Mouse (Mus musculus) adrenal gland, postnatal 10 days (tissue): ENCODE data around the gene Dhx32. TPM values are rescaled to one million over a fixed set of nuclear protein-coding genes. Genes with fewer than 3 reads are reported as not detected.
"Not testable (repeated sequence)": the region's sequence is repeated elsewhere in the genome, so short reads cannot be mapped to it uniquely, and the experiment has no call there.

Experiments used
- DNase-seq: peaks from one replicate; pipeline ENCODE4 v3.0.0; 2021; ENCODE audit warnings: mixed read lengths
- total RNA-seq, 2 experiments: library from RNA; stranded (reverse); gene quantifications; 2 replicates each; pipeline ENCODE4 v1.2.3; 2021

Gene Dhx32
- total RNA-seq, 2 experiments from 2014 or later, result 35.6 to 46.8 TPM

DNA sequence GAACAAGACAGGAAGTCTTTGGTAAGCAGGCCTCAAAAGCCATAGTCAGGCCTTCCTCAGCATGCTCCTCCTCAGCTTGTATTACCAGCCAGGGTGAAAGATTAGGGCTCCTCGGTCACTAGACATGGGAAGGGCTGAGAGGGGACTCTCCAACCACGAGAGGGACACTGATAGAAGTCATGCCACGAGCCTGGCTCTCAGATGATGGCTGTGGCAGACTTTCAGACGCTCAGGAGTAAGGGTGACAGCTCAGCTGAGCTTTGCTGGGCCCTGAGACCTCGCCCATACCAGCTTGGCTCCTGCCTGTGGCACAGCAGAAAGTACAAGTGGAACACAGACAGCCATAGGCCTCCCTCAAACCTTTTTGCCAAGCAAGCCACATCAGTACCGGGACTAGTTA, 55.5 kb downstream of the Dhx32 start:
- no peak for DNase-seq

DNA sequence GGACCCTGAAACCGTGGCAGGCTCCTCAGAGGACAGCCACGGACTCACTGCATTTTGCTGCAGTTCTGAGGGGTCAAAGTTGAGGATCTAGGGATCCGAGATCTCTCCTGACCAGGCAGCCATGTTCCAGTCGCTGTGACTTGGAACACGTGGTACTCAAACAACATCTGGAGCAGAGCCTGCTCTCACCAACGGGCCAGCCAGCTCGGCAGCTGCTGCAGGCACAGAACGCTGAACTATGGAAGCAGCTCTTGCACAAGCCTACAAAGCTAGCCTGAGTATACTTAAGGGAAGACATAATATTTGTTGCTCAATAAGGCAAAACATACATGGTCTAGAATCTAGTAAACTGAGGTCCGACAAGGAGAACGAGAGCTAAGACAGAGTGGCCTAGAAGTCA, 57.0 kb downstream of the Dhx32 start:
- peak; percentile 46 for DNase-seq

GRCm38 (mm10) chr7:133724844-133725243, 57.7 kb downstream of the Dhx32 start:
- no peak for DNase-seq

DNA sequence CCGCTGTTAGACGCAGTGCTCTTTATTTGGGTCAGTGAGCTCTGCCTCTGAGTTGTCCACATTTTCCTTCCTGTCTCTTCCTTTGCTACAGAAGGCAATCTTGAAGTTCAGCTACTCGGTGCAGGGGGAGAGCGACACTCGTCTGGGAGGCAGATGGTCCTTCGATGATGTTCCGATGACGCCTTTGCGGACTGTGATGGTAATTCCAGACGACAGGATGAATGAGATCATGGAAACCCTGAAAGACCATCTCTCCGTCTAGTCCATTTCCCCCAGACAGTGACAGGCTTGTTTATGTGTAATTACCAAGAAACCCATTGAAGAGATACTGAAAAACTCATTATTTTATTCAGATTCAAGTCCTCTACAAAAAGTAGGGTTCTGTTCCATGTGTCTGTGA, 61.9 kb downstream of the Dhx32 start:
- no peak for DNase-seq

DNA sequence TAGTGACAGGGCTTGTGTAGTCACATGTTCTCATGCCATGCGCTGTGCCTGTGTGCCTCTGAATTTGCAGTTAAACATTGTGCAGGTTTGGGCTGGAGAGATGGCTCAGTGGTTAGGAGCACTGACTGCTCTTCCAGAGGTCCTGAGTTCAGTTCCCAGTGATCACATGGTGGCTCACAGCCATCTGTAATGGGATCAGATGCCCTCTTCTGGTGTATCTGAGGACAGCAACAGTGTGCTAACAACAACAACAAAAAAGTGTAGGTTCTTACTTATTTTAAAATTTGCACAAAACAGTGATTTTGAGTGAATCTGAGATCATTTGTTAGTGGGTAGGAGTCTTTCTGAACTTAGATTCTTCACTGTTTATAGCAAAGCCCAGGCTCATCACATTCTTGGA, 63.9 kb downstream of the Dhx32 start:
- no peak for DNase-seq

DNA sequence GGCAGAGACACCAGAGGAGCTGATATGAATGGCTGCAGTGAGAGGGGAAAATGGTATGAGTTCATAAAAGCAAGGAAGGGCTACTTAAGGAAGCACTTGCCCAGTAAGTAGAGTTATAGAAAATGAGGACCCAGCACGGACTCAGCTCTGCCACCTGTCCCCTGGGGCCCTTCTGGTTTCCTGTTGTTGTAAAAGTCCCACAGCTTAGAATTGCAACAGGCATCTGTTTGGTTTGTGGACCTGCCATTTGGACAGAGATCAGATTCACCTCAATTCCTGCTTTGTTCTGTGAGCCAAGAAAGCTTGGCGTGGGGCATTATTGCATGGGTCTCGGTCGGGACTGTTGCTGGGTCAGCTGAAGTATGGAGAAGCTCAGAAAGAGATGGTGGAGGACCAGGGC, 67.1 kb downstream of the Dhx32 start:
- peak; percentile 57 for DNase-seq

DNA sequence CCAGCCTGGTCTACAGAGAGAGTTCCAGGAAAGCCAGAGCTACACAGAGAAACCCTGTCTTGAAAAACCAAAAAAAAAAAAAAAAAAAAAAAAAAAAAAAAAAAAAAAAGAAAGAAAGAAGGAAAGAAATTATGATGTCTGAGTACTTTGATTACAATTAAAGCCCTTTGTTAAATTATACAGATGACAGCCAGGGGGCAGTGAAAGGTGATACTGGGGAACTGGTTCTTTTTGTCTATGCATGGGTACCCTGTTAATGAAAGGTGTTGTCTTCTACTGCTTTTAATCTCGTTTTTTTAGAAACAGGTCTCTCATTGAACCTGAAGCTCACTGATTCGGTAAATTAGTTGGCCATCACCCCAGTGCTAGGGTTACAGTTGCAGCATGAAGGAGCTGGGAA, 75.2 kb downstream of the Dhx32 start:
- no peak for DNase-seq

DNA sequence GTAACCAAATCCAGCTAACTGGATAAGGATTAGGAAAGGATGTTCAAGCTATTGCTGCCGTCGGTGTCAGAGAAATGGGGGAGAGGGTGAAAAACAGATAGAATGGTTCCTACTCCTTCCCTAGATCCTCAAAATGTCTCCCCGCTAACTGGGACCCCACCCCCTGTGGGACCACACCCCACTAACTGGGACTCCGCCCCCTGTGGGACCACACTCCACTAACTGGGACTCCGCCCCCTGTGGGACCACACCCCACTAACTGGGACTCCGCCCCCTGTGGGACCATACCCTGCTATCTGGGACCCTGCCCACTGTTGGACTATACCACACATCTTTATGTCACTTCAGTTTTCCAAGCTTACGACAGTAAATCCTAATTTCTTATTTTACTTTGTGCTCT, 78.6 kb downstream of the Dhx32 start:
- no peak for DNase-seq

GRCm38 (mm10) chr7:133702333-133702732, 80.2 kb downstream of the Dhx32 start:
- no peak for DNase-seq

DNA sequence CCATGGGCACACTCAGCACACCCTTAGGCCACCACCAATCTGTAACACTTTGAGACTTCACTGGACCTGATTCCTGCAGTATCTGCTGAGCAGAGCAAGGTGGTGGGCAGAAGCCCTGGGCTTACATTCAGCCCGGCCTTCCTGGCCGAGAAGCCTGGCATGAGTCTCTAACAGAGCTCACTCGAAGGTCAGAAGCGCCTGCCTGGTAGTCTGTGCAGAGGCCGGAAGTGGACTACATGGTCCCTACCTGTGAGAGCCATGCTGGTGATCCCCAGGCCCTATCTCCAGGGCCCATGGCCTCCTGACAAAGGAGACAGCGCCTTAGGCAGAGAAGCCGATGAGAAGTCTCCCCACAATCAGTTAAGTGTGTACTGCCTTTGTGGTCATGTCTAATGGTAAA, 81.2 kb downstream of the Dhx32 start:
- DNase-seq, result no peak

DNA sequence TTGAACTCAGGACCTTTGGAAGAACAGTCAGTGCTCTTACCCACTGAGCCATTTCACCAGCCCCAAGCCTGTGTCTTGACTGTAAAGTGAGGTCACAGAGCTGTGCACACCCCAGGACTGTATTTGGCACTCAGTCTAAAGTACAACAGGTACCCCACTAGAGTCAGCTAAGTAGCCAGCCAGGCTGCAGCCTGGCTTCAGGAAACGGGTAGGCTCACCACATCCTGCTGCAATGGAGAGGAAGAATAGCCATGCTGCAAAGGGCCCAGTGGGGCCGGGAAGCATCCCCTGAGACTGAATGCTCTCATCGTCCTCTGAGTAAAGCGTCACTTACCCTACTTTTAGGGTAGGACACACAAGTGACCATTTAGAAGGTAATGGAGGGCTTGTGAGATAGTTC, 82.6 kb downstream of the Dhx32 start:
- DNase-seq, result no peak

GRCm38 (mm10) chr7:133698021-133698709, 84.4 kb downstream of the Dhx32 start:
- no peak for DNase-seq

DNA sequence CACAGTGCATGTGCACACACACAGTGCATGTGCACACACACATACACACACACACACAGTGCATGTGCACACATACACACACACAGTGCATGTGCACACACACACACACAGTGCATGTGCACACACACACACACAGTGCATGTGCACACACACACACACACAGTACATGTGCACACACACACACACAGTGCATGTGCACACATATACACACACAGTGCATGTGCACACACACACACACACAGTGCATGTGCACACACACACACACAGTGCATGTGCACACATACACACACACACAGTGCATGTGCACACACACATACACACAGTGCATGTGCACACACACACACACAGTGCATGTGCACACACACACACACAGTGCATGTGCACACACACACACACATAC, 96.9 kb downstream of the Dhx32 start:
- not testable (repeated sequence) for DNase-seq

DNA sequence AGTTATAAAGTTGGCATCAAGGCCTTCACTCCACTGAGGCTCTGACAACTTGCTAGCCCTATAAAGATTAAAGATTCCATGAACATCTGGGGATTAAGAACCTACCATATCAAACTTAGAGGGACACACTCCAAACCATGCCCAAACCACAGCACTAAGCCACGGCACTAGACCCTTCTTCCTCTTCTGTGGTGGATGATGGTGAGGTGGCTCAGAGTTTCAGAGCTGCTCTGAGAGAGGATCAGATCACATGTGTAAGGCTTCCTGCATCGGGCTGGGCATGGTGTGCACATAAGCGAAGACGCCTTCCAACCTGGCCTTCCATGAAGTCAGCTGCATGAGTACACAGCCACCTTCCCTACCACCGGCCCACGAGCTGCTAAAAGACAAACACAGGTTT, 97.8 kb downstream of the Dhx32 start:
- no peak for DNase-seq

GRCm38 (mm10) chr7:133684110-133684509, 98.4 kb downstream of the Dhx32 start:
- no peak for DNase-seq

- no peak for DNase-seq
Measured at GRCm38 (mm10) chr7:133683626-133684025, 98.9 kb downstream of the Dhx32 start.

DNA sequence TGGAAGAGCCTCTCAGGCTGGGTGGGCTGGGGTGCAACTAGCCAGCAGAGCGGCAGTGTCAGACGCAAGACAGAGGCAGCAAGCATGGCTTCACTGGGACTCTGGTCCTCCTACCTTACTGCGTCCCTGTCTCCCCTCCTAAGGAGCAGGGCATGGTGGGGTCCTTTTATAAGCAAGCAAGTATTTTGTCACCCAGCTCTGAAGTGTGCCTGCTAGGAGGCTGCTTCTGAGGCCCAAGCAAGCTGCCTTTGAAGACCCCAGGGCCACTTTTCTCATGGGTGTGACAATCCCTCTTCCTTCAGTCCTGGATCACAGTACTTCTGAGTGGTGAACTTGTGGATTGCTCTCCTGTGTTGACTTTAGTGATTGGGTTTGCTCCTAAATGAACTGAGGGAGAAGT, 102.6 kb downstream of the Dhx32 start, which contains the start of gene Mmp21:
Gene Mmp21, minus strand, starts transcription at position 101 of the 400 bp plus-strand sequence.
- no peak for DNase-seq

DNA sequence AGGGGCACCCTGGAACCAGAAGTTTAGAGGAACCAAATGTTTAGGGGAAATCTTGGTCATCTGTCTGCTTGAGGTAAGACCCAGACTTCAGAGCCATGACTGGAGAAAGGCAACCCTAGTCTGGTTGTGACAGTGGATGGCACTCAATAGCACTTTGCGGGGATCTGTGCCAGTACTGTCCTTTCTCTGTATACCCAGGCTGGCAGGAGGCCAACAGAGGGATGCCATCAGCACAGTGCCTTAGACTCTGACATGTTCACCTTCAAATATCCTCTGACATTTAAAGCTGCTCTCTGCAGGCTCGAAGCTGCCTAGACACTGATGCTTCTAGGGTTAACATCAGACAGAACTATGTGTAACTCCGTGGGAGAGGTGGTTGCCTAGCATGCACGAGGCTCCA, 103.1 kb downstream of the Dhx32 start:
- DNase-seq, result peak; percentile 41

DNA sequence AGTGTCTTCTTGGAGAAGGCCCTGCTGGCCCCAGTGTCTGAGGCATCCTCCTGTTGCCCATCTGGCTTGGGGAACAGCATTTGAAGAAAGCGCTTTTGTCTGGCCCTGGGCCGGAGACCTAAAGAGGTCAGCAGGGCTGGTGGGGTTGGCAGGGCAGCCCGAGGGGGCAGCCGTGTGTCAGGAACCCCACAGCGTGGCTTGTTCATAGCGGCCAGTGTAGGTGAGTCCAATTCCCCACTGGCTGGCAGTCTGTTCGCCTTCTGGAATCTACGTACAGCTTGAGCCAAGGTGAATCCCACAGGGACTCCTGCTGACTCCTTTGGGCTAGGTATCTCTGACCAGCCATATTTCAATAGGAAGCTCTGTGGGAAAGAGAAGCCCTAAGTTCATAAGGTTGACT, 103.8 kb downstream of the Dhx32 start:
- DNase-seq, result no peak

DNA sequence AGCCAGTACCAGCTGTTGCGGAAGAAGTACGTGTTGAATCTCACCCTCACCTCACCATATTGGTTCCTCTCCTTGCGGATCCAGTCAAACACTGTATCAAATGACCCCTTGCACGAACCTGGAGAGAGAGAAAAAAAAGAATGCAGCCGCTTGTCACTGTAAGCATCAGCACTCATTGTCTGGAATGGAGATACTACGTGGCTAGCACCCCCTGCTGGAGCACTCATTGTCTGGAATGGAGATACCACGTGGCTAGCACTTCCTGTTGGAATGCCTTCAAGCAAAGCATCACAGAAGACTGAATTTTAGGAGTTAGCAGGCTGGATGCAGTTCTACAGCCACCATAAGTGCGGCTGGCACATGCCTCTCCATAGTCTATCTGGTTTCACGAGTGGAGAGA, 106.5 kb downstream of the Dhx32 start:
- DNase-seq, result no peak
